Mouse (Mus musculus): ENCODE measurements around the gene Dusp6. TPM values are rescaled to one million over a fixed set of nuclear protein-coding genes. Genes with fewer than 3 reads are reported as not detected.

Dusp6 gene
- polyA plus RNA-seq, 1 experiment from 2014 or later = 12.3 TPM

DNA sequence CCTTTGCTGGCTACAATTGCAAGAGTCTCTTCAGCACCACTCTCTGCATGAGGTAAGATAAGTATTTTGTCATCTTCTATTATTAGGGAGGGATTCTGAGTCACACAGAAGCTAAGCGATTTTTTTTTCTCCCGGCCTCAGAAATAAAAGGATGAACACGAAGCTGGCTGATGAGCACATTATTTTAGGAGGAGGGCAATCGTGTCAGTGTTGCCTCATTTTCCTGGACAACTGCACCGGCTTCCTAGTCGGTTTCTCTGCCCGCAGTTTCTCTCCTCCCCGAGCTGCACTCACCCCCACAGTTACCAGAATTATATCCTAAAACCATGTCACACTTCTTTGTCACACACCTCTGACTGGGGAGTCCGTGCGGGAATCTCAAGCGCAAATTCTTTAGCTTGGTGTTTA lies 12.2 kb upstream of the Dusp6 start:
- ATAC-seq (ENCODE audit: low read depth) = no peak
- H3K9ac ChIP-seq = no peak overlapping the region
- no peaks in the 10 kb centered on the region for H3K4me1 ChIP-seq (replicated peaks)
- WGBS (ENCODE audit: insufficient replicate concordance) = 60% methylated on average over 11 of the region's 11 CpGs
- H3K36me3 ChIP-seq = no peaks in the 10 kb centered on the region
- H3K27ac ChIP-seq = no peak overlapping the region
- no peak for DNase-seq
- no peak overlapping the region for H3K4me2 ChIP-seq
- no peaks in the 10 kb centered on the region for H3K9me3 ChIP-seq (replicated peaks)
- H3K4me3 ChIP-seq (replicated peaks) = no peak overlapping the region
- H3K27me3 ChIP-seq = no peaks in the 10 kb centered on the region

DNA sequence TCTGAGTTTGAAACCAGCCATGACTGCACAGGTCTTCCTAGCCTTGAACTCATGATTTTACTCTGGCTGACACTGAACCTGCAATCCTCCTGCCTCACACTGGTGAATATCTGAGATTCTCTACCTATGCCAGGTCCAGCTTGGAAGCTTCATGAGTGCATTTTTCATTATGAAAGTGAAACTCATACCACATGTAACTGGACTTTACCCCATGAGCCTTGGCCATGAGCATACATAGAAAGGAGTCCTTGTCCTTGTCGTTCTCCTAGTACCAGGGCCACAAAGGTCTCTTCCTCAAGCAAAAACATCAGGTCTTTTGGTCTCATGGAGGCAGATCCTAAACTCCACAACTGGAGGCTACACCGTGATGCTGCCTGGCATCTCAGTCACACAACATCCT lies 9.6 kb upstream of the Dusp6 start:
- H3K9ac ChIP-seq = no peak overlapping the region
- no peak overlapping the region for H3K4me2 ChIP-seq
- no peak for ATAC-seq (ENCODE audit: low read depth)
- peaks cover 3% of the 10 kb centered on the region; the same call in 1 of the 2 replicates for H3K4me1 ChIP-seq (replicated peaks)
- no peaks in the 10 kb centered on the region for H3K27me3 ChIP-seq
- H3K36me3 ChIP-seq = no peaks in the 10 kb centered on the region
- no peak for DNase-seq
- H3K9me3 ChIP-seq (replicated peaks) = no peaks in the 10 kb centered on the region
- WGBS (ENCODE audit: insufficient replicate concordance) = 69% methylated on average over 2 of the region's 2 CpGs
- H3K4me3 ChIP-seq (replicated peaks) = no peak overlapping the region
- no peak overlapping the region for H3K27ac ChIP-seq

DNA sequence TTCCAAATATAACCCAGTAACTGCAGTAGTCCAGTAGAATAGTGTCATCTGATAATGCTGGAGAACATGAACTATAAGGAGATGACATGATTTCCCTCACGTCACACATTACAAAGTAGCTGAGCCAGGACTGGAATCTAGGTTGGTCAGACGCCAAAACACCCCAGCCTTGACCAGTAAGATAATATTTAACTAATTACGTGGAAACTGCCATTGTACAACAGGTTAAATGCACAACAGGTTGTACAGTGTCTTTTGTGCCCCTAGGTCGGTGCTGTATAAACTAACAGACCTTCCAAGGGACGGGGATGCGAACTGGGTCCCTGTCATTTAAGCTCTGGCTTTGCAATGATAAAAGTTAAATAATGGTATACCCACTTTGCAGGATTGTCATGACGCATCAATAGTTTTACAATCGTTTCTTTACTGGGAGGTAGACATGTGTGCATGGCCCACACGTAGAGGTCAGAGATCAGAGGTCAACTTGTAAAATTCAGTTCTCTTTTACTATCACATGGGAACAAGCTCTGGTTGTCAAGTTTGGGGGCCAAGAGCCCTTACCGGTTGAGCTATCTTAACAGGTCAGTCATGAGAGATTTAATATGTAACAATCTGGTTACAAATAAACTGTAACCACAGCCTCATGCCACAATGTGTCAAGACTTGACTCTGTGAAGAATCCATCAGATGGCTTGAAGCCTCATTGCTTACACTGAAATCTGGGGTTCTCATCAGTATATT lies 7.0 kb upstream of the Dusp6 start:
- Histone ChIP-seq H3K27me3 (peaks cover 9% of the 10 kb centered on the region), H3K9ac (no peak overlapping the region), H3K9me3 (replicated peaks) (no peaks in the 10 kb centered on the region), H3K36me3 (no peaks in the 10 kb centered on the region), H3K4me3 (replicated peaks) (no peak overlapping the region), H3K4me1 (replicated peaks) (peaks cover 5% of the 10 kb centered on the region), H3K27ac (no peak overlapping the region), H3K4me2 (no peak overlapping the region)
- WGBS (ENCODE audit: insufficient replicate concordance) = 61% methylated on average over 10 of the region's 10 CpGs
- no peak for DNase-seq
- peak; percentile 34; the same call in 1 of the 2 replicates for ATAC-seq (ENCODE audit: low read depth)

DNA sequence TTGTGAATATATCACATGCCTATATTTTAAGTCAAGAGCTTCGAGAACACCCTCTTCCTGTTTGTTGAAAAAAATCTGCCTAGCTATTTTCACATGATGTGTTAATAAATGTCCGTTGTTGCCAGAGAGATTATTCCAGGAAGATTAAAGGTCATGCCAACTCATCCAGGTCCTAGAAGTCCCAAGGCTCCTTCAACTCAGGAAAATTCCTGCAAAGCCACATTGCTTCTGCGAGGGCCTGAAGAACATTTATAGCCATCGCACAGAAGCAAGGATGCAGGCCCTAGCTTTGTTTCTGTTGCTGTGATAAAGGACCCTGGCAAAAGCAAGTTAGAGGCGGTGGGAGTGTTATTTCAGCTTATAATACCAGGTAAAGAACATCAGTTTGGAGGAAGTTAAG lies 5.5 kb upstream of the Dusp6 start:
- Histone ChIP-seq H3K4me3 (replicated peaks) (no peak overlapping the region), H3K9ac (no peak overlapping the region), H3K4me2 (no peak overlapping the region), H3K4me1 (replicated peaks) (peaks cover 9% of the 10 kb centered on the region), H3K27me3 (peaks cover 24% of the 10 kb centered on the region), H3K9me3 (replicated peaks) (no peaks in the 10 kb centered on the region), H3K36me3 (no peaks in the 10 kb centered on the region), H3K27ac (no peak overlapping the region)
- DNase-seq = no peak
- no peak for ATAC-seq (ENCODE audit: low read depth)
- WGBS (ENCODE audit: insufficient replicate concordance) = 59% methylated on average over 5 of the region's 5 CpGs

DNA sequence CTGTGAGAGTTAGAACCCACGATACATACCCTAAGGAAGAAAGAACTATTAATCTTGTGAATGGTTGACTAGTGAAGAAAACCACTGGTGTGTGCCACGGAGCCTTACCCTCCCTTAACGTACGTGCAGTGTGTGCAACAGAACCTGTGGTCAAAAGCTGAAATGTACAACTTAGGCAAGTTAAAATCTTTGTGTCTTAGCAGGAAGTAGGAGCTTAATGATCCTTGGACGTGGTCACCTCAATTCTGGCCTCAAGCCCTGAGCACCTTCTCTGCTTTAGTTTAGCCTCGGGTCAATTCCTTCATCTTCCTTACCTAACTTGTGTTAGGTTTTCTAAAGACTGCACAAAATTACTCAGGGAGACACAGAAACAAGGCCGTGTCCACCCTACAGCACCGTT lies 3.2 kb upstream of the Dusp6 start:
- DNase-seq (no peak), ATAC-seq (ENCODE audit: low read depth) (no peak)
- Histone ChIP-seq H3K27ac (no peak overlapping the region), H3K4me2 (no peak overlapping the region), H3K36me3 (no peaks in the 10 kb centered on the region), H3K4me1 (replicated peaks) (peaks cover 9% of the 10 kb centered on the region), H3K9me3 (replicated peaks) (no peaks in the 10 kb centered on the region), H3K4me3 (replicated peaks) (no peak overlapping the region), H3K27me3 (peaks cover 48% of the 10 kb centered on the region), H3K9ac (no peak overlapping the region)
- 57% methylated on average over 8 of the region's 8 CpGs for WGBS (ENCODE audit: insufficient replicate concordance)

DNA sequence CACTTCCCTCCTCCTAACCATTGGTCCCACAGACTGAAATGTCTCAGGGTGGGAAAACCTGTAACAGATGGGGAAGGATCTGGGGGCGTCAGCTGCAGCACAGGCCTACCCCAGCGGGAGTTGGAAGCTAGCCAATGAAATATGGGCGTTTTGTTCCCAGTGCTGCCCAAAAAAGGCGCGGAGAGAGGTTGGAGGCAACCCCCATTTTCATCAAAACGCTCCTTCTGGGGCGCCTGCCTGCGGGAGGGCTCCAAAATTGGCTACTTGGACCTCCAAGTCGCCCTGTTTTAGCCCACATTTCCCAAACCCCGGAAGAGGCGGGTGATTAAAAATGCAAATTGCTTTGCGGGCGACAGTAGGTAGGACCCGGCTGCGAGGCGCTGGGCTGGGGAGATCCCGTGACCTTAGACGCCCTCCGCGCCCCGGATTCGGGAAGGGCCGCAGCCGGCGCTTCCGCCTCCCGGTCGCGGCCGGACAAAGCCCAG lies 1.8 kb upstream of the Dusp6 start:
- DNase-seq (peak; percentile 18), ATAC-seq (ENCODE audit: low read depth) (peak; percentile 30)
- Histone ChIP-seq H3K9me3 (replicated peaks) (no peaks in the 10 kb centered on the region), H3K27me3 (peaks cover 60% of the 10 kb centered on the region), H3K36me3 (peaks cover 4% of the 10 kb centered on the region; the same call in 1 of the 2 replicates), H3K4me3 (replicated peaks) (peak overlapping the region; percentile 65), H3K9ac (peak overlapping the region; percentile 65), H3K4me2 (peak overlapping the region; percentile 70), H3K4me1 (replicated peaks) (peaks cover 14% of the 10 kb centered on the region), H3K27ac (peak overlapping the region; percentile 84)
- WGBS (ENCODE audit: insufficient replicate concordance) = under 1% methylated on average over 30 of the region's 30 CpGs

DNA sequence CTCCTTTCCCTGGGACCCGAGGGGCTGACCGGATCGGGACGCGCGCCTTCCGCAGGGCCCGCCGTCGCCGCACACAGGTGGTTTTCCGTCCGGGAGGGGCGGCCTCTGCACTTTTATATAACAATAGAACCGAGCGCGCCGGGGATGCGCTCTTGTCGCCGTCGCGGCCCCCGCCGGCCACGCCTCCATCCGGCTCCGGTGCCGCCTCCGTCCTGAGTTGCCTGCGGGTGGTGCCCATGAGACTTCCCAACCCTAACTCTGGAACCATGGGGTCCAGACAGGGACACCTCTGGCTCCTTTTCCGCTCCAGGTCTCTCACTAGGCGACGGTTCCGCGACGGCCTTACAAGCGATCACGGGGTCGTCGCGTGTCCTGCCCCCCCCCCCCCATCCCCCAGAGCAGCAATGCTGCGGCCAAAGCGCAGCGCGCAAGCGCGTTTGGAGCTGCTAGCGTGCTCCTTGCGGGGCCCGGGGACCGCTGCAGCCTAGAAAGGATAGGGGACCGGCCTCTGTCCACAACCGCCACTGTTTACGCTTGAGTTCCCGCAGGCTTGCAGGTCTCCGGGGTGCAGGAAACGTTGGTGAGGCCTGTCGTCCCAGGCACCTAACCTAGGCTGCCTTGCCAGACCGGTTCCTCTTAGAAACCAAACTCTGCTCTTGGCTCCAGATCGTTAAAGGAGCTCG lies 1.3 kb upstream of the Dusp6 start:
- Histone ChIP-seq H3K4me3 (replicated peaks) (peak overlapping the region; percentile 65), H3K4me2 (peak overlapping the region; percentile 70), H3K9me3 (replicated peaks) (no peaks in the 10 kb centered on the region), H3K4me1 (replicated peaks) (peaks cover 17% of the 10 kb centered on the region), H3K27me3 (peaks cover 60% of the 10 kb centered on the region), H3K9ac (peak overlapping the region; percentile 65), H3K27ac (peak overlapping the region; percentile 84), H3K36me3 (peaks cover 6% of the 10 kb centered on the region; the same call in 1 of the 2 replicates)
- DNase-seq (peak; percentile 31), ATAC-seq (ENCODE audit: low read depth) (peak; percentile 52)
- under 1% methylated on average over 50 of the region's 62 CpGs for WGBS (ENCODE audit: insufficient replicate concordance)

DNA sequence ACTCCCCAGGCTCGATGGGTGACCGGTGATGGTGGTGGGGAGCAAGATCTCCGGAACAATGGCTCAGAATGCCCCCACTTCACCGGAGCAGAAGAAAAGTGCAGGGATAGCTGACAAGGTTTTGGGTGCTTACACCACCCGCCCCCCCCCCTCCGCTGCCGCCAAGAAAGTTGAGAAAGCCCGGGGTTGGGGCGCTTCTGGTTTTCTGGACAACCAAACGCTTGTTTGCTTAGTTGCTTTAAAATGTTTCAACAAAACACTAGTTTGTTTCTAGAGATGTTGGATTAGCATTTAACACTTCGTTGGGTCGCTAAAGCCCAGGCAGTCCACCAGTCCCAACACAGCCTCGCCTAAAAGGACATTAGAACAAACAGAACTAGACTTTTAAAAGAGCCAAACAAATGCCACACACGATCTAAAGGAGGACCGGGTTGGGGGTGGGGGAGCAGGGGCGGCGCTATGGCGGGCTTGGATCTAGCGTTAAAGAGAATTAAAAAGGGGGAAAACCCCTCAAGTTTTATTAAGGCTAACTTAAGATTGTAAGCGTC lies 638 bp upstream of the Dusp6 start:
- H3K27ac ChIP-seq = peak overlapping the region; percentile 84
- WGBS (ENCODE audit: insufficient replicate concordance) = under 1% methylated on average over 20 of the region's 20 CpGs
- H3K4me2 ChIP-seq = peak overlapping the region; percentile 70
- peak overlapping the region; percentile 65 for H3K9ac ChIP-seq
- peaks cover 17% of the 10 kb centered on the region for H3K4me1 ChIP-seq (replicated peaks)
- peaks cover 6% of the 10 kb centered on the region; the same call in 1 of the 2 replicates for H3K36me3 ChIP-seq
- peaks cover 60% of the 10 kb centered on the region for H3K27me3 ChIP-seq
- DNase-seq (no peak), ATAC-seq (ENCODE audit: low read depth) (no peak; the same call in 1 of the 2 replicates)
- no peaks in the 10 kb centered on the region for H3K9me3 ChIP-seq (replicated peaks)
- peak overlapping the region; percentile 65 for H3K4me3 ChIP-seq (replicated peaks)

DNA sequence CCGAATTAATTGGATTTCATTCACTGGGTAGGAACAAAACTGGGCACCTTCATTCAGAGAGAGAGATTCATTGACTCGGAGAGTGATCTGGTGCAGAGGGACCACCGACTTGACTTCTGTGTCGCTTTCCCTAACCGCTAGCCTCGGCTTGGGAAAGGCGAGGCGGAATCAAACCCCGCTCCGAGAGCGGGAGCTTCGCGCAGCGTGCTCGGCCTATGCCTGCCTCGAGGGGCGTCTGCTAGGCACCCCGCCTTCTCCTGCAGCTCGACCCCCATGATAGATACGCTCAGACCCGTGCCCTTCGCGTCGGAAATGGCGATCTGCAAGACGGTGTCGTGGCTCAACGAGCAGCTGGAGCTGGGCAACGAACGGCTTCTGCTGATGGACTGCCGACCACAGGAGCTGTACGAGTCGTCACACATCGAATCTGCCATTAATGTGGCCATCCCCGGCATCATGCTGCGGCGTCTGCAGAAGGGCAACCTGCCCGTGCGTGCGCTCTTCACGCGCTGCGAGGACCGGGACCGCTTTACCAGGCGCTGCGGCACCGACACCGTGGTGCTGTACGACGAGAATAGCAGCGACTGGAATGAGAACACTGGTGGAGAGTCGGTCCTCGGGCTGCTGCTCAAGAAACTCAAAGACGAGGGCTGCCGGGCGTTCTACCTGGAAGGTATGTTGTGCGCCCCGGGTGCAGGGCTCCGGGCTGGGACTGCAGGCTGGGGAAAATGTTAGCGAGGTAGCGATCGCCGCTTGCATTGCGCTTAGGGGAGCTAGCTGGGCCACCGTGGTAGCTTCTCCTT lies 589 bp downstream of the Dusp6 start:
- H3K4me2 ChIP-seq = peak overlapping the region; percentile 70
- peaks cover 60% of the 10 kb centered on the region for H3K27me3 ChIP-seq
- H3K9me3 ChIP-seq (replicated peaks) = no peaks in the 10 kb centered on the region
- peak; percentile 6; the same call in 1 of the 2 replicates for ATAC-seq (ENCODE audit: low read depth)
- peak overlapping the region; percentile 81 for H3K27ac ChIP-seq
- H3K9ac ChIP-seq = peak overlapping the region; percentile 74
- peak overlapping the region; percentile 65 for H3K4me3 ChIP-seq (replicated peaks)
- WGBS (ENCODE audit: insufficient replicate concordance) = under 1% methylated on average over 66 of the region's 66 CpGs
- no peak for DNase-seq
- peaks cover 6% of the 10 kb centered on the region; the same call in 1 of the 2 replicates for H3K36me3 ChIP-seq
- H3K4me1 ChIP-seq (replicated peaks) = peaks cover 22% of the 10 kb centered on the region

DNA sequence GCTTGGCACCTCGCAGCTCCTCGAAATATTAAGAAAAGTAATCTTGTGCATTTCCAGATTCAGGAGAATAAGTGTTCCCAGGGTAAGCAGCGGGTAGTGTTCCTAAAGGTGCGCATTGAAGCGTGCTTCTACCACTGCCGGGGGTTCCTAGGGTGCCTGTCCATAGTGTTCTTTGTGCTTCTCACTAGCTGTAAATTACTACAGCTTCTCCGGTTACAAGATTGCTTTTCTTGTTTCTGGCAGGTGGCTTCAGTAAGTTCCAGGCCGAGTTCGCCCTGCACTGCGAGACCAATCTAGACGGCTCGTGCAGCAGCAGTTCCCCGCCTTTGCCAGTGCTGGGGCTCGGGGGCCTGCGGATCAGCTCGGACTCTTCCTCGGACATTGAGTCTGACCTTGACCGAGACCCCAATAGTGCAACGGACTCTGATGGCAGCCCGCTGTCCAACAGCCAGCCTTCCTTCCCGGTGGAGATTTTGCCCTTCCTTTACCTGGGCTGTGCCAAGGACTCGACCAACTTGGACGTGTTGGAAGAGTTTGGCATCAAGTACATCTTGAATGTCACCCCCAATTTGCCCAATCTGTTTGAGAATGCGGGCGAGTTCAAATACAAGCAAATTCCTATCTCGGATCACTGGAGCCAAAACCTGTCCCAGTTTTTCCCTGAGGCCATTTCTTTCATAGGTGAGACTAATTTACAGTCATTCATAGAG lies 1.4 kb downstream of the Dusp6 start:
- Histone ChIP-seq H3K4me1 (replicated peaks) (peaks cover 31% of the 10 kb centered on the region), H3K27ac (peak overlapping the region; percentile 81), H3K9me3 (replicated peaks) (no peaks in the 10 kb centered on the region), H3K4me3 (replicated peaks) (peak overlapping the region; percentile 65), H3K27me3 (peaks cover 60% of the 10 kb centered on the region), H3K36me3 (peaks cover 6% of the 10 kb centered on the region; the same call in 1 of the 2 replicates), H3K9ac (peak overlapping the region; percentile 74), H3K4me2 (peak overlapping the region; percentile 70)
- no peak for DNase-seq
- WGBS (ENCODE audit: insufficient replicate concordance) = 4% methylated on average over 26 of the region's 26 CpGs
- no peak for ATAC-seq (ENCODE audit: low read depth)

All from liver, embryonic 13.5 days (tissue).